Mouse (Mus musculus): ENCODE results near the gene Pagr1a. TPM values are rescaled to one million over a fixed set of nuclear protein-coding genes. Genes with fewer than 3 reads are reported as not detected.

The Pagr1a gene
- total and polyA plus RNA-seq, 3 experiments = 60.2 to 85.9 TPM; not detected in 1

DNA sequence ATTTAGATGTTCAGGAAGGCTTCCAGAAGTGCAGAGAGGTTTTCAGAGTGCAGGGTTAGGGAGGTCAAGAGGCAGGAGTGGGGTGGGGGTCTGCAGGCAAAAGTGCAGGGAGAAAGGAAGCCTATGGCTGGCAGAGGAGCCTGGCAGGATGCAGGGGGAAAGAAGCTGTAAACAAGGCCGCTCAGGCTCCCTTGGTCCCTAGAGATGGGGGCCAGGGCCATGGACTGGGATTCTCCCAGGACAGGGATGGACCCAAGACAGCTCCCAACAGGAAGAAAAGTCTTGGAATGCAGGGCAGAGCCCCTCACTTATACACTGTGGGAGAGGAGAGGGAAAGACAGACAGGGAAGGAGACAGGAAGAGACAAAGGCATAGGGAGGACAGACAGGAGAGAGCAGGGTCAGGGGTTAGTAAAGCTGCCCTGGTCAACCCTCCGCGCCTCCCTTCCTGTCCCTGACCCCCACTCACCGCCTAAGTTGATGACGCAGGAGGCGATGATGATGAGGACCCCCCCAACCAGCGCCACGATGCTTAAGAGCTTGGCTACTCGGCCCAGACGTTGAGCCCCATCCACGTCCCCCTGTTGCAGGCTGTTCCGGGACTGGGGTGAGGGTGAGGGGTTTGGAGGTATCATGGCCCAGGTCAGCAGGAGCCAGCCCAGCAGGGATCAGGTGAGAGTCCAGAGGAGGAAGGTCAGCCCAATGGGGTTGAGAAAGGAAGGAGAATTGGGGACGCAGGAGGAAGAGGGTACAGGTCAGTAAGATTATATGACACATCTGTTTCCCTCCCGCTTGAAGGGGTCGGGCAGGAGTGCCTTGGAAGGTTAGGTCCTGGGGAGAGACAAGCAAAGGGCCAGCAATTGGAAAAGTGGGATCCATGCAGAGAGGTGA is 1.5 kb upstream of the Pagr1a start:
- peaks cover 0 to 21% of the 10 kb centered on the region in 2 experiments; a peak in 3 of 4 replicates for H3K4me1 ChIP-seq (ENCODE audit: control insufficient read depth in 1 of 2, insufficient read depth in 2 of 2, low read length in 2 of 2)
- H3K27ac ChIP-seq (ENCODE audit: control insufficient read depth, low read depth, low read length) = no peak overlapping the region
- H3K9me3 ChIP-seq (replicated peaks; ENCODE audit: insufficient read depth, low read length) = no peaks in the 10 kb centered on the region
- H3K4me3 ChIP-seq (ENCODE audit: control insufficient read depth in 1 of 2, insufficient read depth in 1 of 2, low read depth in 2 of 2, low read length in 2 of 2) = no peak overlapping the region
- no peaks in the 10 kb centered on the region for H3K27me3 ChIP-seq (ENCODE audit: control insufficient read depth in 1 of 2, insufficient read depth in 2 of 2, low read length in 2 of 2)
- TF ChIP-seq POLR2AphosphoS2 (IDR thresholded peaks at IDR 0.05; ENCODE audit: low read length) (no peak), MXI1 (IDR thresholded peaks at IDR 0.05; ENCODE audit: low read depth, low read length) (no peak), TBP (IDR thresholded peaks at IDR 0.05; ENCODE audit: low read depth, low read length) (no peak), E2F4 (IDR thresholded peaks at IDR 0.05; ENCODE audit: borderline replicate concordance, low read depth, low read length) (no peak), UBTF (IDR thresholded peaks at IDR 0.05; ENCODE audit: borderline replicate concordance, insufficient read depth, low read depth, low read length) (no peak), ZKSCAN1 (IDR thresholded peaks at IDR 0.05; ENCODE audit: low read depth, low read length) (no peak), USF1 (IDR thresholded peaks at IDR 0.05; ENCODE audit: low read depth, low read length) (no peak), ZC3H11A (IDR thresholded peaks at IDR 0.05; ENCODE audit: low read depth, low read length) (no peak), HCFC1 (IDR thresholded peaks at IDR 0.05; ENCODE audit: low read depth, low read length) (no peak), NRF1 (IDR thresholded peaks at IDR 0.05; ENCODE audit: insufficient read depth, low read depth, low read length, poor library complexity, severe bottlenecking) (no peak), TAL1 (IDR thresholded peaks at IDR 0.05; ENCODE audit: low read length) (no peak), JUND (IDR thresholded peaks at IDR 0.05; ENCODE audit: low read depth, low read length) (no peak), MEF2A (IDR thresholded peaks at IDR 0.05; ENCODE audit: extremely low read depth, insufficient replicate concordance, low read depth, low read length, poor library complexity, severe bottlenecking) (no peak), MAZ (IDR thresholded peaks at IDR 0.05; ENCODE audit: low read depth, low read length) (no peak)
- peaks cover 0 to 25% of the 10 kb centered on the region in 2 experiments; a peak in 3 of 4 replicates for H3K36me3 ChIP-seq (ENCODE audit: control insufficient read depth in 1 of 2, insufficient read depth in 2 of 2, low read length in 2 of 2)
- peaks cover 39% of the 10 kb centered on the region for H3K79me2 ChIP-seq (ENCODE audit: control insufficient read depth, insufficient read depth, low read length, poor library complexity)
- DNase-seq (ENCODE audit: low read depth, low spot score) = no peak
- H3K9ac ChIP-seq (ENCODE audit: control insufficient read depth, low read depth, low read length, poor library complexity, severe bottlenecking) = no peak overlapping the region

DNA sequence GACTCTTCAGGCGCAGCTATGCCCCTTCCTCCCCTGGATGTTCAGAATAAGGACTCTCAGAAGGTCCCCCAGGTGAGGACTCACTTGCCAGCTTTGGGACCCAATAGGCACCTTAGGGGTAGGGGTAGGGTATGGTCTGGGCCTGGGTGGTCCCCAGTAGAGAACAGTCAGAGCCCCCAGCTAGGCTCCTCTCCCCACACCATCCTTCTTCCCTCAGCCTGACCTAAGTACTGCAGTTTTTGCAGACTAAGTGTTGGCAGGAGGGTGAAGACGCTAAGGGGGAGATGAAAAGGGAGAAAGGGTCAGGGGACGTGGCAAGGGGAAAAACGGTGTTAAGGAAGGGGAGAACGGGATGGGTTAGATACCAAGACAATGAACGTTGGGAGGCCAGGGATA is 796 bp upstream of the Pagr1a start:
- Histone ChIP-seq H3K36me3 (ENCODE audit: control insufficient read depth in 1 of 2, insufficient read depth in 2 of 2, low read length in 2 of 2) (peaks cover 0 to 19% of the 10 kb centered on the region in 2 experiments; a peak in 3 of 4 replicates), H3K9ac (ENCODE audit: control insufficient read depth, low read depth, low read length, poor library complexity, severe bottlenecking) (peak overlapping the region; percentile 55), H3K27me3 (ENCODE audit: control insufficient read depth in 1 of 2, insufficient read depth in 2 of 2, low read length in 2 of 2) (no peaks in the 10 kb centered on the region), H3K79me2 (ENCODE audit: control insufficient read depth, insufficient read depth, low read length, poor library complexity) (peaks cover 39% of the 10 kb centered on the region), H3K27ac (ENCODE audit: control insufficient read depth, low read depth, low read length) (peak overlapping the region; percentile 54), H3K4me3 (ENCODE audit: control insufficient read depth in 1 of 2, insufficient read depth in 1 of 2, low read depth in 2 of 2, low read length in 2 of 2) (no peak overlapping the region), H3K9me3 (replicated peaks; ENCODE audit: insufficient read depth, low read length) (no peaks in the 10 kb centered on the region), H3K4me1 (ENCODE audit: control insufficient read depth in 1 of 2, insufficient read depth in 2 of 2, low read length in 2 of 2) (peaks cover 0 to 21% of the 10 kb centered on the region in 2 experiments; a peak in 3 of 4 replicates)
- TF ChIP-seq ZMIZ1 (IDR thresholded peaks at IDR 0.05; ENCODE audit: low read depth, low read length) = no peak
- 0 out of 4 replicates have a peak, but pooled peaks of 1 of the 2 experiments have one; percentile 20 for TF ChIP-seq POLR2A (IDR thresholded peaks at IDR 0.05; ENCODE audit: control insufficient read depth in 1 of 2, insufficient read depth in 1 of 2, low read depth in 1 of 2, low read length in 2 of 2, poor library complexity in 1 of 2)
- no peak for DNase-seq (ENCODE audit: low read depth, low spot score)

Data from MEL (cell line).